Mouse (Mus musculus) MEL (cell line): ENCODE results near the gene Apba1. TPM values are rescaled to one million over a fixed set of nuclear protein-coding genes. Genes with fewer than 3 reads are reported as not detected.

ENCODE experiments used
- DNase-seq: peaks from one replicate; pipeline ENCODE4 v3.0.0; 2011; ENCODE audit warnings: low read depth, low spot score
- H3K27ac ChIP-seq: 2 replicates; pipeline ENCODE4 v1.5.1; 2012; ENCODE audit warnings: low read depth, mild to moderate bottlenecking, control low read depth, low read length, moderate library complexity; ENCODE audit not compliant: control insufficient read depth
- H3K27me3 ChIP-seq, 2 experiments: fragments of 150-350 bp in 1 of 2; sonication (generic) in 1 of 2; 2 replicates each; pipeline ENCODE4 v1.6.1; 2012; ENCODE audit warnings: low read length in 2 of 2, mild to moderate bottlenecking in 2 of 2, improper control_type of control experiment in 1 of 2, moderate library complexity in 1 of 2; ENCODE audit not compliant: insufficient read depth in 2 of 2, control insufficient read depth in 1 of 2
- H3K36me3 ChIP-seq, 2 experiments: 2 replicates each; pipeline ENCODE4 v1.6.1; 2012 to 2014; ENCODE audit warnings: low read length in 2 of 2, improper control_type of control experiment in 1 of 2, inconsistent platforms in 1 of 2, mild to moderate bottlenecking in 1 of 2; ENCODE audit not compliant: insufficient read depth in 2 of 2, control insufficient read depth in 1 of 2
- H3K4me1 ChIP-seq, 2 experiments: fragments of 150-350 bp in 1 of 2; sonication (generic) in 1 of 2; 2 replicates each; pipeline ENCODE4 v1.6.1; 2012; ENCODE audit warnings: low read length in 2 of 2, improper control_type of control experiment in 1 of 2, mild to moderate bottlenecking in 1 of 2; ENCODE audit not compliant: insufficient read depth in 2 of 2, control insufficient read depth in 1 of 2
- H3K4me3 ChIP-seq, 2 experiments: fragments of 150-350 bp in 1 of 2; sonication (generic) in 1 of 2; 2 replicates each; pipeline ENCODE4 v1.5.1; 2012; ENCODE audit warnings: low read depth in 2 of 2, low read length in 2 of 2, mild to moderate bottlenecking in 2 of 2, moderate library complexity in 2 of 2, control low read depth in 1 of 2, improper control_type of control experiment in 1 of 2; ENCODE audit not compliant: control insufficient read depth in 1 of 2, insufficient read depth in 1 of 2
- H3K79me2 ChIP-seq: 2 replicates; pipeline ENCODE4 v1.6.1; 2012; ENCODE audit warnings: mild to moderate bottlenecking, low read length, moderate library complexity; ENCODE audit not compliant: control insufficient read depth, poor library complexity, insufficient read depth
- H3K9ac ChIP-seq: 2 replicates; pipeline ENCODE4 v1.6.1; 2012; ENCODE audit warnings: low read depth, mild to moderate bottlenecking, control low read depth, low read length, moderate library complexity; ENCODE audit not compliant: control insufficient read depth, poor library complexity, severe bottlenecking
- H3K9me3 ChIP-seq: fragments of 150-350 bp; sonication (generic); replicated peaks from 2 replicates; pipeline ENCODE4 v1.6.1; 2012; ENCODE audit warnings: mild to moderate bottlenecking, low read length, improper control_type of control experiment, moderate library complexity; ENCODE audit not compliant: insufficient read depth
- BHLHE40 ChIP-seq: IDR thresholded peaks from 2 replicates; pipeline ENCODE4 v1.6.1; 2012; ENCODE audit warnings: low read depth, mild to moderate bottlenecking, inconsistent platforms, low read length, improper control_type of control experiment, borderline replicate concordance
- CHD1 ChIP-seq: IDR thresholded peaks from 2 replicates; pipeline ENCODE4 v1.6.1; 2012; ENCODE audit warnings: low read depth, mild to moderate bottlenecking, inconsistent platforms, low read length, improper control_type of control experiment
- CHD2 ChIP-seq: IDR thresholded peaks from 2 replicates; pipeline ENCODE4 v1.6.1; 2011; ENCODE audit warnings: low read length, improper control_type of control experiment
- ELF1 ChIP-seq: IDR thresholded peaks from 2 replicates; pipeline ENCODE4 v1.6.1; 2014; ENCODE audit warnings: low read depth, mild to moderate bottlenecking, inconsistent platforms, low read length, improper control_type of control experiment, moderate library complexity
- ETS1 ChIP-seq: IDR thresholded peaks from 2 replicates; pipeline ENCODE4 v1.6.1; 2012; ENCODE audit warnings: low read depth, mild to moderate bottlenecking, inconsistent platforms, low read length, improper control_type of control experiment, moderate library complexity
- GATA1 ChIP-seq: IDR thresholded peaks from 2 replicates; pipeline ENCODE4 v1.6.1; 2011; ENCODE audit warnings: low read depth, low read length, improper control_type of control experiment
- HCFC1 ChIP-seq: IDR thresholded peaks from 2 replicates; pipeline ENCODE4 v1.6.1; 2012; ENCODE audit warnings: low read depth, mild to moderate bottlenecking, inconsistent platforms, low read length, improper control_type of control experiment, moderate library complexity
- MAFK ChIP-seq: IDR thresholded peaks from 2 replicates; pipeline ENCODE4 v1.6.1; 2011; ENCODE audit warnings: low read depth, mild to moderate bottlenecking, low read length, improper control_type of control experiment, borderline replicate concordance
- MAZ ChIP-seq: IDR thresholded peaks from 2 replicates; pipeline ENCODE4 v1.6.1; 2012; ENCODE audit warnings: low read depth, mild to moderate bottlenecking, inconsistent platforms, low read length, improper control_type of control experiment
- MEF2A ChIP-seq: IDR thresholded peaks from 2 replicates; pipeline ENCODE4 v1.6.1; 2014; ENCODE audit warnings: low read depth, mild to moderate bottlenecking, inconsistent platforms, low read length, improper control_type of control experiment; ENCODE audit not compliant: poor library complexity, insufficient replicate concordance, severe bottlenecking; ENCODE audit errors: extremely low read depth
- MXI1 ChIP-seq: IDR thresholded peaks from 2 replicates; pipeline ENCODE4 v1.6.1; 2011; ENCODE audit warnings: mild to moderate bottlenecking, low read depth, low read length, improper control_type of control experiment
- MYB ChIP-seq: IDR thresholded peaks from 2 replicates; pipeline ENCODE4 v1.6.1; 2011; ENCODE audit warnings: mild to moderate bottlenecking, low read depth, low read length, improper control_type of control experiment
- NELFE ChIP-seq: IDR thresholded peaks from 2 replicates; pipeline ENCODE4 v1.6.1; 2011; ENCODE audit warnings: low read depth, low read length, improper control_type of control experiment
- NRF1 ChIP-seq: IDR thresholded peaks from 2 replicates; pipeline ENCODE4 v1.6.1; 2014; ENCODE audit warnings: low read depth, mild to moderate bottlenecking, inconsistent platforms, low read length, improper control_type of control experiment, moderate library complexity; ENCODE audit not compliant: poor library complexity, insufficient read depth, severe bottlenecking
- POLR2AphosphoS2 ChIP-seq: IDR thresholded peaks from 2 replicates; pipeline ENCODE4 v1.6.1; 2011; ENCODE audit warnings: low read length, improper control_type of control experiment
- POLR2AphosphoS5 ChIP-seq: IDR thresholded peaks from 2 replicates; pipeline ENCODE4 v1.6.1; 2012; ENCODE audit warnings: low read depth, borderline replicate concordance, mild to moderate bottlenecking, inconsistent platforms, low read length, moderate library complexity, mixed read lengths
- RAD21 ChIP-seq: IDR thresholded peaks from 2 replicates; pipeline ENCODE4 v1.6.1; 2011; ENCODE audit warnings: mild to moderate bottlenecking, low read depth, low read length, improper control_type of control experiment
- SIN3A ChIP-seq: IDR thresholded peaks from 2 replicates; pipeline ENCODE4 v1.6.1; 2012; ENCODE audit warnings: low read length, improper control_type of control experiment, inconsistent platforms
- SMC3 ChIP-seq: IDR thresholded peaks from 2 replicates; pipeline ENCODE4 v1.6.1; 2011; ENCODE audit warnings: low read depth, low read length, improper control_type of control experiment
- TAL1 ChIP-seq: IDR thresholded peaks from 2 replicates; pipeline ENCODE4 v1.6.1; 2012; ENCODE audit warnings: mild to moderate bottlenecking, inconsistent platforms, low read length, moderate library complexity, mixed read lengths
- TCF12 ChIP-seq: IDR thresholded peaks from 2 replicates; pipeline ENCODE4 v1.6.1; 2014; ENCODE audit warnings: low read depth, mild to moderate bottlenecking, inconsistent platforms, low read length, improper control_type of control experiment, moderate library complexity
- UBTF ChIP-seq: IDR thresholded peaks from 2 replicates; pipeline ENCODE4 v1.6.1; 2012; ENCODE audit warnings: low read depth, mild to moderate bottlenecking, inconsistent platforms, low read length, improper control_type of control experiment, moderate library complexity, borderline replicate concordance; ENCODE audit not compliant: insufficient read depth
- USF1 ChIP-seq: IDR thresholded peaks from 2 replicates; pipeline ENCODE4 v1.6.1; 2014; ENCODE audit warnings: low read depth, mild to moderate bottlenecking, inconsistent platforms, low read length, improper control_type of control experiment, moderate library complexity
- ZC3H11A ChIP-seq: IDR thresholded peaks from 2 replicates; pipeline ENCODE4 v1.6.1; 2012; ENCODE audit warnings: low read depth, mild to moderate bottlenecking, inconsistent platforms, low read length, improper control_type of control experiment
- ZKSCAN1 ChIP-seq: IDR thresholded peaks from 2 replicates; pipeline ENCODE4 v1.6.1; 2012; ENCODE audit warnings: low read depth, mild to moderate bottlenecking, inconsistent platforms, low read length, improper control_type of control experiment, moderate library complexity
- polyA plus RNA-seq, 2 experiments: library from polyadenylated mRNA; stranded (reverse) in 1 of 2; unstranded in 1 of 2; fragments of >175 nt in 1 of 2; fragments of >200 nt in 1 of 2; gene quantifications; 2 replicates each; pipeline versions ENCODE4 v1.2.1 to v1.2.4; 2012; ENCODE audit warnings: low replicate concordance in 2 of 2, low read depth in 1 of 2; ENCODE audit not compliant: insufficient read length in 2 of 2, insufficient read depth in 1 of 2, missing spikeins in 1 of 2
- total RNA-seq: library from RNA; depleted of rRNA; stranded (reverse); fragments of 300-350 nt; gene quantifications from 2 replicates; pipeline ENCODE4 v1.2.3, GENCODE M21; 2012

Apba1 gene
- total and polyA plus RNA-seq, 3 experiments: under 0.01 to 0.03 TPM; not detected in 1

- TF ChIP-seq ELF1 (0 out of 2 replicates have a peak, but pooled peaks have one; percentile 19), UBTF (no peak), GATA1 (no peak), MYB (no peak), MAFK (no peak), ZC3H11A (no peak), MEF2A (no peak), ETS1 (no peak), NRF1 (no peak), MAZ (peak; percentile 82), RAD21 (peak; percentile 26), SMC3 (peak; percentile 53)
These were observed 630 bp upstream of the Apba1 start (continued) for GRCm38 (mm10) chr19:23757961-23758553.

- Histone ChIP-seq H3K4me1 (peaks cover 0 to 3% of the 10 kb centered on the region in 2 experiments; a peak in 2 of 4 replicates), H3K79me2 (no peaks in the 10 kb centered on the region; the same call in 1 of the 2 replicates), H3K36me3 (peaks cover 0 to 5% of the 10 kb centered on the region in 2 experiments; a peak in 2 of 4 replicates), H3K27ac (no peak overlapping the region), H3K9me3 (no peaks in the 10 kb centered on the region), H3K9ac (no peak overlapping the region), H3K4me3 (peak overlapping the region in 1 of 2 experiments; percentile 97; a peak in 2 of 4 replicates), H3K27me3 (peaks cover 3% of the 10 kb centered on the region in 2 experiments; a peak in 2 of 4 replicates)
- TF ChIP-seq MAZ: no peak
- TF ChIP-seq BHLHE40: no peak
- TF ChIP-seq TCF12: no peak
- TF ChIP-seq POLR2AphosphoS5: no peak
- TF ChIP-seq MEF2A: no peak
- TF ChIP-seq MYB: no peak
- no peak for TF ChIP-seq POLR2AphosphoS2
- no peak for TF ChIP-seq NRF1
- TF ChIP-seq ZC3H11A: no peak
- TF ChIP-seq TAL1: no peak
- no peak for TF ChIP-seq SIN3A
- no peak for TF ChIP-seq MAFK
- no peak for TF ChIP-seq CHD1
- TF ChIP-seq USF1: no peak
- TF ChIP-seq ZKSCAN1: no peak
- no peak for TF ChIP-seq MXI1
- no peak for TF ChIP-seq NELFE
- TF ChIP-seq HCFC1: no peak
- no peak for TF ChIP-seq ETS1
- no peak for TF ChIP-seq CHD2
- DNase-seq: peak; percentile 36
These were observed 747 bp downstream of the Apba1 start for GRCm38 (mm10) chr19:23759322-23759945.
